ENCODE assay signal across 19 mouse cellular contexts in genomic region chr2:27278859-27279258, GRCm38 (mm10). TPM values are rescaled to one million over a fixed set of nuclear protein-coding genes. Genes with fewer than 3 reads are reported as not detected.
"Had no signal": no experiment of that assay in that cellular context is flagged by ENCODE, and none has a peak within 500 bp of the region (broad histone marks: within the 10 kb centered on the region; RNA-seq: fewer than 3 reads in every experiment).

No protein-coding gene starts in this region.

- H3K27ac ChIP-seq: midbrain, embryonic 10.5 days; midbrain, embryonic 13.5 days; midbrain, embryonic 15.5 days; neural tube, embryonic 13.5 days; neural tube, embryonic 15.5 days had no signal

- H3K4me3 ChIP-seq: midbrain, embryonic 10.5 days; midbrain, embryonic 13.5 days; midbrain, embryonic 15.5 days; myocyte; neural tube, embryonic 13.5 days; neural tube, embryonic 15.5 days had no signal

- DNase-seq: lung, adult 18-20 months; lung, embryonic 14.5 days; lung, postnatal 10 days; lung, postnatal 4 days; retina, postnatal 1 day; right cerebral cortex, adult 18-20 months; right cerebral cortex, postnatal 25 days; right cerebral cortex, postnatal 4 days; spleen, adult 18-20 months; thymus, adult 18-20 months; thymus, postnatal 14 days; thymus, postnatal 36 days had no signal

- ATAC-seq: midbrain, embryonic 13.5 days; midbrain, embryonic 15.5 days had no signal

RNA-seq across cellular contexts. Expression of gene Sardh, which starts 30.7 kb away (rescaled TPM):
- total RNA-seq: megakaryocyte-erythroid progenitor cell, adult 5-6 weeks had no signal
